Mouse (Mus musculus) heart, postnatal 25 days (tissue): Measurements from ENCODE around the gene Sf3a3. TPM values are rescaled to one million over a fixed set of nuclear protein-coding genes. Genes with fewer than 3 reads are reported as not detected.
A peak's percentile ranks its signal among the peaks of the same experiment; 100 is the strongest.

ENCODE experiments used
- DNase-seq: peaks from one replicate; pipeline ENCODE4 v3.0.0; 2022; ENCODE audit warnings: low spot score
- intact Hi-C: fragments of 180-260 bp; cut with DNase I; formaldehyde crosslinking; loops from one replicate; pipeline ENCODE4 v1.15.1; 2025
- total RNA-seq, 2 experiments: library from RNA; stranded (reverse); gene quantifications; 2 replicates each; pipeline ENCODE4 v1.2.3; 2021

Sf3a3 gene
- total RNA-seq = 10 to 100 TPM; 18.4 to 18.6 TPM

DNA sequence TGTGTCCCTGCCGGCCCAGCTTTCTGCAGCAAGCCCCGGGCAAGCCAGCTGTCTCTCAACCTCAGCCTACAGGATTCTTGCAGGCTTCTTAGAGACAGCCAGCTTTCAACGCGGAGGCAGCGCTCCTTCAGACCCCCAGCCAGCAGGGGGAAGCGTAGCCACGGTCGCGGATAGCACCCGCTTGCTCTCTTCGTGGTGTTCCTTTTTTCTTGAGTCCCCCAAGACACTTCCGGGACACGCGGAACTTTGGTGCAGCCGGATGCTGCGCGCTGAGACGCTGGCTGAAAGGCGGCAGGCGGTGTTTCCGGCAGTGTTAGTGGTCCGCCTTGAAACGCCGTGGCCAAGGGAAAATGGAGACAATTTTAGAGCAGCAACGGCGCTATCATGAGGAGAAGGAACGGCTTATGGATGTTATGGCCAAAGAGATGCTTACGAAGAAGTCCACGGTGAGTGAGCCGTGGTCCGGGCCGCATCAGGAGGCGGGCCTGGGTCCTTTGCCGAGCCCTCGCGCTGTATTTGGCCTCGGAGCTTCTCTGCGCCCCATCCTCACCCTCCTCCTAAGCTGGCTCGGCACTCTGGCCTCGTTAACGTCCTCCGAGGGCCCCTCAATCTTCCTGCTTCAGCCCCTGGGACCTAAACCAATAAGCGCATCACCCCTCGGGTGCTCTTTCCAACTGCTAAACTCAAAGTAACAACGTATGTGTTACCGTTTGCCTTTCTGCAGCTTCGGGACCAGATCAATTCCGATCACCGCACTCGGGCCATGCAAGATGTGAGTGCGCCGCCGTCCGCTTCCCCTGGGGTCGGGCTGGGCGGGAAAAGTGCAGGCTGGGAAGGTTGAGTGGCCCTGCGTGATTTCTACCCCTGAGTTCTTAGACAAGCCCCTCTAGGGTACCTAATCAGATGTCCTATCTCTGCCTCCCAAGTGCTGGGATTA lies at the start of gene Sf3a3:
TSS of gene Sf3a3 (plus strand) at position 232 of the 937 bp plus-strand sequence.
- intact Hi-C loops = loop anchor here (2.0 to 10.0 kb wide), 4 partner anchors 37 to 350 kb away; partner anchors contain the start of genes 1110065P20Rik, Dnali1, Mtf1 and Snip1
- DNase-seq = peak; percentile 89

DNA sequence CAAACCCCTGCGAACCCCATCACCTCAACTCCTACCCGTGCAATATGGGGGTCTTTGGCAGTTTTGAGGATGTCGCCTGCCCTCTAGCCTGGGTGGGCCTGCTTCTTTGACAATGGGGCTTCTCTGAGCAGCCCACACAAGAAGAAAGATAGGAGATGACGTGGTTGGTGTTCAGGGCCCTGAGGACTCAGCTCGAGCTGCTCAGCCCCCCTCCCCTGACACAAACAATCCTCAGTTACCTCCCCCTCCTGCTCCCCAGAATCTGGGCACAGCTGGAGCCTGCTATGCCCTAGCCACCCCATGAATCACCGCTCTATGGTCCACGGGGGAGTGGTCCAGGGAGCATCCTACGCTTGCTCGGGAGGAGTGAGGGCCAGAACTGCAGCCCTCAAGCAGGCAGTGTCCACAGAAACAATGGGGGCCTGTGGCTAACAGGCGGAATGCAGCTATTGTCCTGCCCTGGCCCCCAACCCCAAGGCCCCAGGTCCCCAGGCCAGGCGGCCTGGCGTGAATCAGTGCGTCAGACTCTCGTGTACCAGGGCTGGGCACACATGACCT lies 47.0 kb upstream of the Sf3a3 start:
- intact Hi-C loops = no loop called here
- DNase-seq = no peak

DNA sequence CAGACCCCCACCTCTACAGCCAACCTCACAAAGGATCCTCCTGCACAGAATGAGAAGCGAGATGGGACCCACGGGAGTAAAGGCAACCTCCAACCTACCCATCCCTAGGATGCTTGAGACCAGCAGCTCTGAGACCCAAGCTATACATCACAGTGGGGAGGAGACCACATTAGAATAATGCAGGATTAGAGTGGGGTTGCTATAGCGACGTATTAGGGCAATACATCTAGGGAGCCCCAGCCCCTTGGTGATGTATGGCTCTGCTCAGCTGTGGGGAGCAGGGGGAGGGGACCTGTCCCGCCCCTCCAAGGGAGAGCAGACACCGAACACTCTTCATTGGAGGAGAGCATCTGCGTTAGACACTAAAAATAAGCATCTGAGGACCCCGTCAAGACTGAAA lies 46.5 kb upstream of the Sf3a3 start:
- intact Hi-C loops = no loop called here
- DNase-seq = no peak

GRCm38 (mm10) chr4:124670232-124670631 lies 44.3 kb upstream of the Sf3a3 start:
- DNase-seq = no peak
- intact Hi-C loops = no loop called here

DNA sequence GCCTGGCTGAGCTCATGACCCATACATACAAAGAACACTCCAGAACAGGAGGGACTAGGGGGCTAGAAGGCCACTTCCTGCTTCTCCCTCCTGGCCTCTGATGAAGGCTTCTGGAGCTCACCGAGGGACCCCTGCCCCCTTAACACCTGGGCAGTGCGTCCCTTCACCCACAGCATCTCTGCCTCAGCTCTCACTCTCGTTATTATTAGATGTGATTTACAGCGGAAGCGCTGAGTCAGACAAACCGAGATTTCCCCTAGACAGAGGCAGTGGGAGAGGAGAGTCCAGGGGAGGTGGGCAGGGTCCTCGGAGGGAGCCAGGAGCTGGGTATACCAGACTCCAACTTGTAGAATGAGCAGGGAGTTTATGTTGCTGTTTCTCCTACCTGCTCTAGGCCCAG lies 43.0 kb upstream of the Sf3a3 start:
- intact Hi-C loops = no loop called here
- no peak for DNase-seq

DNA sequence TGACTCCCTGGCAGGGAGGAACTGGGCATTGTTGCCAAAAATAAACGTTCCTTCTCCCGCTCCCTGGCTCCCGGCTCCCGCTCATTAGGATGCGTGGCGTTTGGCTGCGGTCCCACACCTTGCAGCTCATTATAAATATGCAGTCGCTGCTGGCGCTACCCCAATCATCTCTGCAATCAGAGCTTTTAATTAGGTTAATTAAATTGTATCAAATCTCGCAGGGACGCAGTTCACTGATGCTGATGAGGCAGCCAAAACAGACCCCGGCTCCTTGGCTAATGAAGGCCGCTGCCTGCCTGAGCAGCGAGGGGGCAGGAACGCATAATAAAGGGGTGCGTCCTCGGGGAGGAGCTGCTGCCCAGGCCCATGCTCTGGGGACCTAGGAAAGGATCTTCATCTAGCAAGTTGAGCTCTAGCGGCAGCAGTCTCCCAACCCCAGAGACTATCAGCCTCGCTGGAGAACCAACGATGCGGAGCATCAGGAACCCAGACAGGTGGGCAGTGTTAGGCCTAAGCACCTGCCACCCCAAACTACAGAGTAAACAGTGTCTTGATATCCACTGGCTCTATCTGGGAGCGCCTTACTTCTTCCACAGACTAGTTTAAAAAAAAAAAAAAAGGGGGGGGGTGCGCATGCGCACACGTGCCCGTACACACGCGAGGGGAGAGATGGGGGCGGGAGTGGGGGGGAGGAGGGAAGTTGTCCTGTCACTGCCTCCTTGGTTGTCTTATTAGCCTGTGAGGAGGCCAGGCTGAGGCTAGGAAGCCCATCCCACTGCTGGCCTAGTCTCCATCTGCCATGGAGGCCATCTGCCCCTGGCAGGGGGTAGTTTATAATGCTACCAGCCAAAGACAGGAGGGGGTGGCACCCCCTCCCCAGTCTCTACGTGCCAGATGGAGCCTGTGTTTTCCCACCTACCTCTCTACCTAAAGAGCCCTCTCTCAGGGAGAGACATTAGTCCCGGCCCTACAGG lies 41.9 kb upstream of the Sf3a3 start:
- DNase-seq = no peak
- intact Hi-C loops = no loop called here

DNA sequence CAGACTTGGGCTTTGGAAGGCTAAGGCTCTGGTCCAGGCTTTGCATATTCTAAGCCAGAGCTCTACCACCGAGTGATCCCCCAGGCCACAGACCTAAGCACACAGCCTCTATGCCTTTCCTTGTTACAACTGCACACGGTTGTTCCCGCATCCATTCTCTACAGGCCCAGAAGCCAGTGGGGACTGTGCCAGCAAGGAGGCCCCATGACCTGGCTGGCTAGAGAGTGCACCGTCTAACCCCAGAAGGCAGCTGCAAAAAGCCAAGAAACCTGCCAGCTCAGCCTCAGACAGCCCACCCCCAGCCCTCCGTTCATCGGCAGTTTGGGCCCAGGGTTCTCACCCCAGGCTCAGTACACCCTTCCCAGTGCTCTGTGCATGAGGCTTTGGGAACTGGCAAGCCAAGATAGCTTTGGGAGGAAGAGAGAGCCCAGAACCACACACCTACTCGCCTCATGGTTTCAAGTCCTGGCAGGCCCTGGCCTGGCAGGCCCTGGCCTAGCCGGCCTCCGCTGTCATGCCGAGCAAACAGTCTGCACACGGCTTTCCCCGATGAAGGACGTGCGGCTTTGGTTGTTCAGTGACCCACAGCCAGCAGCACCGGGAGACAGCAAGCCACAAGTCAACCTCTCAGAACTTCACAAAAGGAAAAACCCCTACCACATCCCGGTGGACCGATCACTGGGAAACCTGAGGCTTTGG lies 40.1 kb upstream of the Sf3a3 start:
- intact Hi-C loops = loop anchor here (1.0 to 5.0 kb wide), 3 partner anchors 446 to 717 kb away; no protein-coding TSS in a partner anchor
- DNase-seq = no peak

DNA sequence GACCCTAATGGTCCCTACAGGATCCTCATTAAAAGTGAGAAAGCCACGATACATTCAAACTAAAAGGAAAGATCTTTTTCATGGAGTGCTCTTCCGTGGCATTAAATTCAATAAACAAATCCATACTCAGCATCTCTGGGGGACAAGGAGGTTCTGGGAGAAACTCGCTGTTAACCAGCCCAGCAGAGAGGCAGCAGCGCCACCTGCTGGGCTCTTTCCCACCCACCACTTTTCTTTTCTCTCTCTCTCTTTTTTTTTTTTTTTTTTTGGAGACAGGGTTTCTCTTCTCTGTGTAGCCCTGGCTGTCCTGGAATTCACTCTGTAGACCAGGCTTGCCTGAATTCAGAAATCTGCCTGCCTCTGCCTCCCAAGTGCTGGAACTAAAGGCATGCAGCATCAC lies 39.5 kb upstream of the Sf3a3 start:
- intact Hi-C loops = loop anchor here (1.0 to 5.0 kb wide), 3 partner anchors 447 to 718 kb away; no protein-coding TSS in a partner anchor
- DNase-seq = no peak

- intact Hi-C loops = loop anchor here (1.0 to 5.0 kb wide), 3 partner anchors 448 to 719 kb away; no protein-coding TSS in a partner anchor
- no peak for DNase-seq
Observed at GRCm38 (mm10) chr4:124675958-124676357, 38.6 kb upstream of the Sf3a3 start.

- intact Hi-C loops = no loop called here
Observed at GRCm38 (mm10) chr4:124682270-124682669, 32.3 kb upstream of the Sf3a3 start.

GRCm38 (mm10) chr4:124683474-124683873 lies 31.1 kb upstream of the Sf3a3 start:
- intact Hi-C loops = no loop called here
- DNase-seq = no peak

More at GRCm38 (mm10) chr4:124682270-124682669, 32.3 kb upstream of the Sf3a3 start:
- no peak for DNase-seq

- intact Hi-C loops = loop anchor here (2.0 kb wide), 1 partner anchor 26 kb away; no protein-coding TSS in a partner anchor
- no peak for DNase-seq
Observed at GRCm38 (mm10) chr4:124685004-124685403, 29.6 kb upstream of the Sf3a3 start.

GRCm38 (mm10) chr4:124685453-124685852 lies 29.1 kb upstream of the Sf3a3 start:
- no peak for DNase-seq
- intact Hi-C loops = loop anchor here (2.0 kb wide), 1 partner anchor 25 kb away; no protein-coding TSS in a partner anchor

DNA sequence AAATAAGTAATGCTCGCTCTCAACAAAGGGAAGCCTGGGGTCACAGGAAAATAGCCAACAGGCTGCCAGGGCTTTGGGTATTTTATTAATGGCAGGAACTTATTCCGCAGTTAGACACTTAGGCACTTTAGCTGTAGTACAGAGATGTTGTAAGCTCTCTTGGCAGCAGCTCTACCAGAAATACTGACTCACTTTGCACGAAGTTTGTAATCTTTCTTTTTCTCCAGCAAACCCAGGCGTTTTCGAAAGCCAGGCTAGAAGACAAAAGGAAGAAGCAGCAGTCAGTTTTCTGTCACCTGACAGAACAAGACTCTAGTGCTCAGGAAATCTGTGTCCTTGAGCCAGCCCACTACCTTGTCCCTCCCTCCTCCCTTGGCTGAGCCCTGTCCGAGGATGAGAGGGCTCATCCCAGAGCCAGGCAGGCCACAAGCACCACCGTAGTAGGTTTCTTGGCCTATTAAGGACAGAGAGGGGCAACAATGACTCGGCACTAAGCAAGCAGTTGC lies 28.6 kb upstream of the Sf3a3 start:
- intact Hi-C loops = loop anchor here (2.0 kb wide), 1 partner anchor 25 kb away; no protein-coding TSS in a partner anchor
- no peak for DNase-seq

- intact Hi-C loops = no loop called here
- no peak for DNase-seq
Observed at GRCm38 (mm10) chr4:124691455-124691854, 23.1 kb upstream of the Sf3a3 start.

GRCm38 (mm10) chr4:124692416-124692861 lies 22.1 kb upstream of the Sf3a3 start:
- DNase-seq = no peak
- intact Hi-C loops = no loop called here

DNA sequence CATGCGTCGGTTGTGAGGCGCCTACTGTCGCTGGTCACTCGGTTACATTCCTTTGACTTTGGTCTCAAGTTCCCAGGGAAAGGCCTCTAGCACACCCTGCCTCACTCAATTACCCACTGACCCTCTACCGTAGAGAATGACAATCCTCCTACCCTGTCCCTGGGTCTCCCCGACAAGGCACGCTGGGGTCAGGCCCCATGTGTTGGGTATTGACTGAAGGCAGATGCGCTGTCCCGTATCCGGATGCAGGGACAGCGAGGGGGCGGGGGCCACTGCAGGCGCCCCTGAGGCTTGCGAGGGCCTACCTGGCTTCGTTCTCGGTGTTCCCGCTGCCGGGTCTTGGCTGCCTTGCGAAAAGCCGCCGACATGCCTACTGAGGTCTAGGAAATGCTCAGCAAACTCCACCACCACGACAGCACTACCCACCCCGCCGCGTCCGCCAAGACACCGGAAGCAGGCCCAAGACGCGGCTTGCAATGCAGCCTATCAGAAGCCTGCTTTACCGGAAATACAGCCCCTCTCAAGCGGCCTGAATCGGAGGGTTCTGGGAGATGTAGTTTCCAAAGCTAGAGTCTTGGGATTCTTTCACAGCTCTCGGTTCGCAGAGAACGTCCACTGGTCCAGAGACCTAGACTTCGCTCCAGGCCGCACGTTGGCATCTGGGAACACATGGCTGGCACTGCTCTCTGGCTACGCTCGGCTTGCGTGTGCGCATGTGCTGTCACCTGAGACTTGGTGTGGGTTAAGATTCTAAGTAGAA lies 21.3 kb upstream of the Sf3a3 start, which contains the start of gene Utp11:
TSS of gene Utp11 (minus strand) at position 466 of the 760 bp plus-strand sequence.
- intact Hi-C loops = no loop called here
- peak; percentile 77 for DNase-seq

GRCm38 (mm10) chr4:124694572-124694971 lies 20.0 kb upstream of the Sf3a3 start:
- DNase-seq = no peak
- intact Hi-C loops = no loop called here
